Mouse (Mus musculus): Measurements from ENCODE around the gene Runx2. TPM values are rescaled to one million over a fixed set of nuclear protein-coding genes. Genes with fewer than 3 reads are reported as not detected.

Runx2 gene
- polyA plus RNA-seq (2016; fragmentation: Nextera tagmentation; extraction: Ambion mirVana) = 3.0 and 3.4 TPM in 2 replicates

- whole genome bisulfite sequencing = 25% methylated on average over 3 of the region's 3 CpGs
- Histone ChIP-seq H3K9me3 (no peaks in the 10 kb centered on the region), H3K4me2 (no peak within 1 kb of the TSS)
These were observed at the start of gene Runx2 for GRCm38 (mm10) chr17:44814508-44815175. TSS of gene Runx2 (minus strand) at chr17:44814797.

DNA sequence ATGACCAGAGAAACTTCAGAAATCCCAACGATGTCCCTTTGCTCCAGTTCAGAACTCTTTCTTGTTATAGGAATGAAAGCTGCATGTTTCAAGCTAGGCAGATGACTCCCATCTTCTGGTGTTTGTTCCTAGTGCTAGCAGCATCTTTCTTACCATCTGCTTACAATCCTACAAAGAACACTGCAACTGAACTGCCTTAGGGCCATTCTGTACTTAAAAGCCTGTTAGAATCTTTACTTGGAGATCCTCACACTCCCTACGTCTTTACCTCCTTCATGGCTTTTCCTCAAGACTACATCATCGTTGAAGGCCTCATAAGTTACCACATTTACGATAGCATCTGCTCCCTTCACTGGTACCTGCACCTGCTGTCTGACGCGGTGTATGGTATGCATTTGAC is 48.6 kb upstream of the Runx2 start:
- H3K27ac ChIP-seq = no peak overlapping the region
- no peak overlapping the region for H3K4me2 ChIP-seq
- 93% methylated on average over 6 of the region's 6 CpGs for WGBS
- H3K9me3 ChIP-seq = no peaks in the 10 kb centered on the region
- H3K9ac ChIP-seq = no peak overlapping the region
- no peaks in the 10 kb centered on the region for H3K4me1 ChIP-seq
- ATAC-seq (ENCODE audit: low FRiP score) = no peak
- no peaks in the 10 kb centered on the region for H3K27me3 ChIP-seq
- H3K4me3 ChIP-seq (replicated peaks) = no peak overlapping the region
- no peaks in the 10 kb centered on the region for H3K36me3 ChIP-seq (replicated peaks)

More at GRCm38 (mm10) chr17:44814508-44815175, at the start of gene Runx2:
- no peak for ATAC-seq (ENCODE audit: low FRiP score)
- no peaks in the 10 kb centered on the region for H3K36me3 ChIP-seq (replicated peaks)
- H3K4me1 ChIP-seq = 0 out of 2 replicates have a peak, but pooled peaks cover 10% of the 10 kb centered on the region
- no peak within 1 kb of the TSS for H3K9ac ChIP-seq
- no peak within 1 kb of the TSS for H3K4me3 ChIP-seq (replicated peaks)
- no peak within 1 kb of the TSS for H3K27ac ChIP-seq
- H3K27me3 ChIP-seq = no peaks in the 10 kb centered on the region

GRCm38 (mm10) chr17:44842184-44842583 is 27.6 kb upstream of the Runx2 start:
- no peak overlapping the region for H3K4me3 ChIP-seq (replicated peaks)
- no peak for ATAC-seq (ENCODE audit: low FRiP score)
- no peaks in the 10 kb centered on the region for H3K9me3 ChIP-seq
- H3K27me3 ChIP-seq = no peaks in the 10 kb centered on the region
- H3K36me3 ChIP-seq (replicated peaks) = no peaks in the 10 kb centered on the region
- H3K4me1 ChIP-seq = no peaks in the 10 kb centered on the region
- H3K9ac ChIP-seq = no peak overlapping the region
- no peak overlapping the region for H3K4me2 ChIP-seq
- WGBS = 84% methylated on average over 4 of the region's 4 CpGs
- H3K27ac ChIP-seq = no peak overlapping the region

DNA sequence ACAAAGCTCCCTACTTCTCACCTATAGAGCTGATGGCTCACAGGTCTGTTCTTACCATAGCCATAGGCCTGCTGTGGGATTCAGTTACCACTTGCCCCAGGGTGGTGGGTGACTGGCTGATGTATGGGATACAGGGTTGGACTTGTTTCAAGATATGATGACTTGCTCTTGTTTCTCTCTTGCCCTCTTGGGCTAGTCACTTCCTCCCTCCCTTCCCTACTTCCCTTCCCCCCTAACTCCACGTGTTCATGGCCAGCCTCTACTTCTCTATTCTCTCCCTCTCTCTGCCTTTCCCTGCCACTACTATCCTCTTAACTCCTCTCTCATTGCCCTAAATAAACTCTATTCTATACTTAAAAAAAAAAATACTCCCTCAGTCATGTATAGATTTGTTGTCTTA is 16.6 kb upstream of the Runx2 start:
- Histone ChIP-seq H3K4me1 (no peaks in the 10 kb centered on the region), H3K4me2 (no peak overlapping the region), H3K4me3 (replicated peaks) (no peak overlapping the region), H3K27ac (no peak overlapping the region), H3K36me3 (replicated peaks) (no peaks in the 10 kb centered on the region), H3K9me3 (no peaks in the 10 kb centered on the region), H3K27me3 (no peaks in the 10 kb centered on the region), H3K9ac (no peak overlapping the region)
- ATAC-seq (ENCODE audit: low FRiP score) = no peak
- 85% methylated on average over 1 of the region's 1 CpGs for WGBS

DNA sequence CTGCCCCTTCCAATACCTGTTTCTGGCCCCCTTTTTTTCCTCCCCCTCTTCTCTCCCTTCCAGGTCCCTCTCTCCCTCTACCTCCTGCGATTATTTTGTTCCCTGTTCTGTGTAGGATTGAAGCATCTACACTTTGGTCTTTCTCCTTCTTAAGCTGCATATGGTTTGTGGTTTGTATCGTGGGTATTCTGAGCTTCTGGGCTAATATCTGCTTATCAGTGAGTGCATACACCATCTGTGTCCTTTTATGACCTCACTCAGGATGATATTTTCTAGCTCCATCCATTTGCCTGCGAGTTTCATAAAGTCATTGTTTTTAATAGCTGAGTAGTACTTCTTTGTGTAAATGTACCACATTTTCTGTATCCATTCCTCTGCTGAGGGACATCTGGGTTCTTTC is 15.0 kb upstream of the Runx2 start:
- no peak for ATAC-seq (ENCODE audit: low FRiP score)
- Histone ChIP-seq H3K9me3 (no peaks in the 10 kb centered on the region), H3K27ac (no peak overlapping the region), H3K9ac (no peak overlapping the region), H3K4me3 (replicated peaks) (no peak overlapping the region), H3K4me1 (no peaks in the 10 kb centered on the region), H3K27me3 (no peaks in the 10 kb centered on the region), H3K36me3 (replicated peaks) (no peaks in the 10 kb centered on the region), H3K4me2 (no peak overlapping the region)
- 87% methylated on average over 3 of the region's 3 CpGs for WGBS

- WGBS = 86% methylated on average over 4 of the region's 4 CpGs
- Histone ChIP-seq H3K27me3 (no peaks in the 10 kb centered on the region), H3K36me3 (replicated peaks) (no peaks in the 10 kb centered on the region), H3K9me3 (no peaks in the 10 kb centered on the region), H3K4me2 (no peak overlapping the region), H3K4me3 (replicated peaks) (no peak overlapping the region), H3K4me1 (no peaks in the 10 kb centered on the region), H3K27ac (no peak overlapping the region), H3K9ac (no peak overlapping the region)
- no peak for ATAC-seq (ENCODE audit: low FRiP score)
These were observed 13.4 kb upstream of the Runx2 start for GRCm38 (mm10) chr17:44827964-44828363.

DNA sequence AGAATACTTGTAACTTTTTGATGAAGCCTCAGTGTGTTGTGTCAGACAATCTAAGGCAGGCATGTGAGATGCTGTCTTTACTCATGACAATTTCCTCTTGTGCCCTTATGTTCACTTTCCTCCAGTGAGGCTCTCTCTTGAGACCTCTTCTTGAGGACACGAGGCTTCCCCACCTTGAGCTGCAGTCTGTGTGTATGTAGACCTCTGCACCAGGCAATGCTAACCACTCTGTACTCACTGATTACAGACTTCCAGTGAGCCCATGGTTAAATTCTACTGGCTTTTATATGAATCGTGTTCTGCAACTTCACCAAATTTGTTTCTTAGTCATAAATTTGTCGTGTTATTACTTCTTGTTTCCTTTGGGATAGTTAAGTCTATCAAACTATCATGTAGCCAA is 12.5 kb upstream of the Runx2 start:
- Histone ChIP-seq H3K4me1 (no peaks in the 10 kb centered on the region), H3K27me3 (no peaks in the 10 kb centered on the region), H3K9ac (no peak overlapping the region), H3K4me3 (replicated peaks) (no peak overlapping the region), H3K4me2 (no peak overlapping the region), H3K9me3 (no peaks in the 10 kb centered on the region), H3K27ac (no peak overlapping the region), H3K36me3 (replicated peaks) (no peaks in the 10 kb centered on the region)
- no peak for ATAC-seq (ENCODE audit: low FRiP score)
- 87% methylated on average over 3 of the region's 3 CpGs for WGBS

- H3K27ac ChIP-seq = no peak overlapping the region
- no peak overlapping the region for H3K4me2 ChIP-seq
- ATAC-seq (ENCODE audit: low FRiP score) = no peak
- no peaks in the 10 kb centered on the region for H3K27me3 ChIP-seq
- 89% methylated on average over 5 of the region's 5 CpGs for WGBS
- H3K4me1 ChIP-seq = no peaks in the 10 kb centered on the region
- no peaks in the 10 kb centered on the region for H3K36me3 ChIP-seq (replicated peaks)
- no peaks in the 10 kb centered on the region for H3K9me3 ChIP-seq
- H3K9ac ChIP-seq = no peak overlapping the region
- no peak overlapping the region for H3K4me3 ChIP-seq (replicated peaks)
These were observed 7.3 kb upstream of the Runx2 start for GRCm38 (mm10) chr17:44821940-44822339.

GRCm38 (mm10) chr17:44819816-44820215 is 5.2 kb upstream of the Runx2 start:
- no peaks in the 10 kb centered on the region for H3K36me3 ChIP-seq (replicated peaks)
- H3K27me3 ChIP-seq = no peaks in the 10 kb centered on the region
- no peaks in the 10 kb centered on the region for H3K9me3 ChIP-seq
- 66% methylated on average over 4 of the region's 4 CpGs for WGBS
- H3K9ac ChIP-seq = no peak overlapping the region
- no peak overlapping the region for H3K27ac ChIP-seq
- 0 out of 2 replicates have a peak, but pooled peaks cover 4% of the 10 kb centered on the region for H3K4me1 ChIP-seq
- H3K4me2 ChIP-seq = no peak overlapping the region
- ATAC-seq (ENCODE audit: low FRiP score) = no peak
- no peak overlapping the region for H3K4me3 ChIP-seq (replicated peaks)

DNA sequence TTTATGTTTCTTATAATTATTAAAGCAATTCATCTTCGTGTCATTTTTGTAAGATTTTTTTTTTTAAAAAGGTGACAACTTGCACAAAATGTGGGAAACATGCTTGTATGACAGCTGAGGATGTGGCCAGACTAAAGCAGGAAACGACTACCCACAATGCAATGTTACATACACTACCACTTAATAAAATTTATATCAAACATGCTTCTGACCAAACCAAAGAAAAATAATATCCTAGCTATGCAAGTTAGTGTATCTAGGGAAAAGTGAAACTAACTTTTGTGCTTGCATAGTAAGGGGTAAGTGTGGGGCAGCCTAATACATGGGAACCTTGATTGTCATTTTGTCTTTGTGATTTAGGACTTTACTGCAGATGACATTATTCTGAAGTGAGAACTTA is 4.2 kb upstream of the Runx2 start:
- no peak overlapping the region for H3K27ac ChIP-seq
- no peak overlapping the region for H3K9ac ChIP-seq
- WGBS = 82% methylated on average over 2 of the region's 2 CpGs
- H3K27me3 ChIP-seq = no peaks in the 10 kb centered on the region
- H3K9me3 ChIP-seq = no peaks in the 10 kb centered on the region
- no peak overlapping the region for H3K4me3 ChIP-seq (replicated peaks)
- no peak overlapping the region for H3K4me2 ChIP-seq
- H3K36me3 ChIP-seq (replicated peaks) = no peaks in the 10 kb centered on the region
- 0 out of 2 replicates have a peak, but pooled peaks cover 10% of the 10 kb centered on the region for H3K4me1 ChIP-seq
- ATAC-seq (ENCODE audit: low FRiP score) = no peak

GRCm38 (mm10) chr17:44807031-44807430 is 7.6 kb downstream of the Runx2 start:
- no peak overlapping the region for H3K27ac ChIP-seq
- no peaks in the 10 kb centered on the region for H3K27me3 ChIP-seq
- H3K4me2 ChIP-seq = no peak overlapping the region
- no peaks in the 10 kb centered on the region for H3K4me1 ChIP-seq
- no peak overlapping the region for H3K4me3 ChIP-seq (replicated peaks)
- ATAC-seq (ENCODE audit: low FRiP score) = no peak
- no peaks in the 10 kb centered on the region for H3K36me3 ChIP-seq (replicated peaks)
- H3K9me3 ChIP-seq = no peaks in the 10 kb centered on the region
- WGBS = 95% methylated on average over 1 of the region's 1 CpGs
- no peak overlapping the region for H3K9ac ChIP-seq

DNA sequence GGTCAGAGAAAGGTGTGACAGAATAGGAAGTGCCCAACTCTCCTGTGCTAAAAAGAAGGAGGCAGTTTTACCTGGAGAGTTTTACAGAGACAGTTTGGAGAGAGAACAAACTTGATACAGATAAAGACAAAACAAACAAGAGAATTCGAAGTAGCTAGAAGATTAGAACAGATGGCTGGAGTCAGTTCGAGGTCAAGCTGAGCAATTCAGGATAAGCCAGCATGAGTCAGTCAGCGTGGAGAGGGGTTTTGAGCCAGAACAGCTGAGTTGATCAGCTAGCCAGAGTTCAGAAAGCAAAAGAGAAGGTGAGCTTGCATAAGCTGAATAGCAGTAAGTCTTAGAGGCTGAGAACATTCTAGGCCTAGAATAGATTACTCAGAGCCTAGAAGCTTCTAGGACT is 17.3 kb downstream of the Runx2 start:
- 59% methylated on average over 3 of the region's 3 CpGs for WGBS
- no peak for ATAC-seq (ENCODE audit: low FRiP score)
- Histone ChIP-seq H3K9me3 (no peaks in the 10 kb centered on the region), H3K4me1 (no peaks in the 10 kb centered on the region), H3K36me3 (replicated peaks) (no peaks in the 10 kb centered on the region), H3K27me3 (no peaks in the 10 kb centered on the region), H3K9ac (no peak overlapping the region), H3K4me2 (no peak overlapping the region), H3K4me3 (replicated peaks) (no peak overlapping the region), H3K27ac (no peak overlapping the region)

DNA sequence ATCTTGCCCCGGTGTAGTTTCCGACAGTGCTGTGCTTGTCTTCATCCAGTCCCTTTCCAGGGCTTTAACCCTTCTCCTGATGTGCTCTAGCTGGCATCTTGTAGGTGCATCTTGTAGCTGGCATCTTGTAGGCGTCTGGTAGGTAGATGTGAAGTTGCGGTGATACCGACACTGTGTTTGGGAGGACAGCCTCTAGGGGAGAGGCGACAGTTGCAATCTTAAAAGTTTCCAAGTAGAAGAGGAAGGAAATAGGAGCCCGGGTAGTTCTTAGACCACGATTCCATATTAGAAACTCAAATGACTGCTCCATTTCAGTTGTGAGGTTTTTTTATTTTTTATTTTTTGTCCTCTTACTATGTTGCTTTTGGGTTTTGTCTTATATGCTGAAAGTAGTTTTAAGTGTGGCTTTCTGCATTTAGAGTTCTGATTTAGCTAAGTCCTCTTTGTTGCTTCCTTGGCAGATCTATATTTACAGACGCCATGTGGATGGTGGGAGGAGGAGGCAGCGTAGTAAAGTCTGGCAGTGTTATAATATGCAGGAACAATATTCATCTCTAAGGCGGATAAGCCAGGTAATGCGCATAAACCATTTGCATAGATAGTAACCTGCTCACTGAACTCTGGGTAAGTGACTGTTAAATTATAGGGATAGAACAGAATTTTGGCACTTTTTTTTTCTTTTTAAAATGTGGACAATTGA is 22.2 kb downstream of the Runx2 start:
- WGBS = 94% methylated on average over 12 of the region's 12 CpGs

More for the DNA sequence above, 22.2 kb downstream of the Runx2 start:
- no peak overlapping the region for H3K4me3 ChIP-seq (replicated peaks)
- ATAC-seq (ENCODE audit: low FRiP score) = no peak
- no peak overlapping the region for H3K4me2 ChIP-seq
- H3K4me1 ChIP-seq = peaks cover 9% of the 10 kb centered on the region; the same call in 1 of the 2 replicates
- H3K9ac ChIP-seq = no peak overlapping the region
- no peak overlapping the region for H3K27ac ChIP-seq
- peaks cover 5% of the 10 kb centered on the region; the same call in 1 of the 2 replicates for H3K36me3 ChIP-seq (replicated peaks)
- H3K27me3 ChIP-seq = no peaks in the 10 kb centered on the region
- no peaks in the 10 kb centered on the region for H3K9me3 ChIP-seq
